Mouse (Mus musculus): ENCODE data around the gene Tulp2.
"Not testable (repeated sequence)": the region's sequence is repeated elsewhere in the genome, so short reads cannot be mapped to it uniquely, and the experiment has no call there.

Gene Tulp2

GRCm38 (mm10) chr7:45521728-45522184, 40.1 kb downstream of the Tulp2 start:
- peak; percentile 54 to 79 for DNase-seq (ENCODE audit: low spot score in 2 of 2)

GRCm38 (mm10) chr7:45522194-45522752, 40.6 kb downstream of the Tulp2 start:
- DNase-seq (ENCODE audit: low spot score in 2 of 2) = no peak

GRCm38 (mm10) chr7:45522957-45523676, 41.4 kb downstream of the Tulp2 start:
- no peak for DNase-seq (ENCODE audit: low spot score in 2 of 2)

GRCm38 (mm10) chr7:45523678-45524170, 42.0 kb downstream of the Tulp2 start:
- DNase-seq (ENCODE audit: low spot score in 2 of 2) = no peak

- DNase-seq (ENCODE audit: low spot score in 2 of 2) = no peak
Measured at GRCm38 (mm10) chr7:45524841-45525621, 43.4 kb downstream of the Tulp2 start.

GRCm38 (mm10) chr7:45525809-45526473, 44.3 kb downstream of the Tulp2 start, which contains the start of the genes Ppp1r15a and Plekha4:
Gene Ppp1r15a (minus strand): TSS chr7:45526268.
Gene Plekha4 (plus strand): TSS chr7:45526330.
- DNase-seq (ENCODE audit: low spot score in 2 of 2) = peak; percentile 89 to 93

- DNase-seq (ENCODE audit: low spot score in 2 of 2) = no peak
Measured at GRCm38 (mm10) chr7:45526474-45527120, 44.9 kb downstream of the Tulp2 start.

- not testable (repeated sequence) for DNase-seq (ENCODE audit: low spot score in 2 of 2)
Measured at GRCm38 (mm10) chr7:45527169-45527568, 45.5 kb downstream of the Tulp2 start.

- no peak for DNase-seq (ENCODE audit: low spot score in 2 of 2)
Measured at GRCm38 (mm10) chr7:45529461-45529860, 47.8 kb downstream of the Tulp2 start.

GRCm38 (mm10) chr7:45530643-45531042, 49.0 kb downstream of the Tulp2 start:
- DNase-seq (ENCODE audit: low spot score in 2 of 2) = no peak

GRCm38 (mm10) chr7:45535676-45536075, 54.0 kb downstream of the Tulp2 start:
- no peak for DNase-seq (ENCODE audit: low spot score in 2 of 2)

GRCm38 (mm10) chr7:45537602-45538001, 55.9 kb downstream of the Tulp2 start:
- DNase-seq (ENCODE audit: low spot score in 2 of 2) = no peak

GRCm38 (mm10) chr7:45538163-45539041, 56.7 kb downstream of the Tulp2 start:
- DNase-seq (ENCODE audit: low spot score in 2 of 2) = peak in 1 of 2 experiments; percentile 59

- no peak for DNase-seq (ENCODE audit: low spot score in 2 of 2)
Measured at GRCm38 (mm10) chr7:45539095-45539494, 57.4 kb downstream of the Tulp2 start.

- DNase-seq (ENCODE audit: low spot score in 2 of 2) = no peak
Measured at GRCm38 (mm10) chr7:45540213-45540612, 58.5 kb downstream of the Tulp2 start.

- no peak for DNase-seq (ENCODE audit: low spot score in 2 of 2)
Measured at GRCm38 (mm10) chr7:45544525-45544924, 62.8 kb downstream of the Tulp2 start.

- no peak for DNase-seq (ENCODE audit: low spot score in 2 of 2)
Measured at GRCm38 (mm10) chr7:45549641-45550436, 68.2 kb downstream of the Tulp2 start.

- DNase-seq (ENCODE audit: low spot score in 2 of 2) = no peak
Measured at GRCm38 (mm10) chr7:45550821-45551511, 69.3 kb downstream of the Tulp2 start.

GRCm38 (mm10) chr7:45551512-45551883, 69.8 kb downstream of the Tulp2 start:
- no peak for DNase-seq (ENCODE audit: low spot score in 2 of 2)
